Mouse (Mus musculus): ENCODE measurements around the gene Dlat.

DNA sequence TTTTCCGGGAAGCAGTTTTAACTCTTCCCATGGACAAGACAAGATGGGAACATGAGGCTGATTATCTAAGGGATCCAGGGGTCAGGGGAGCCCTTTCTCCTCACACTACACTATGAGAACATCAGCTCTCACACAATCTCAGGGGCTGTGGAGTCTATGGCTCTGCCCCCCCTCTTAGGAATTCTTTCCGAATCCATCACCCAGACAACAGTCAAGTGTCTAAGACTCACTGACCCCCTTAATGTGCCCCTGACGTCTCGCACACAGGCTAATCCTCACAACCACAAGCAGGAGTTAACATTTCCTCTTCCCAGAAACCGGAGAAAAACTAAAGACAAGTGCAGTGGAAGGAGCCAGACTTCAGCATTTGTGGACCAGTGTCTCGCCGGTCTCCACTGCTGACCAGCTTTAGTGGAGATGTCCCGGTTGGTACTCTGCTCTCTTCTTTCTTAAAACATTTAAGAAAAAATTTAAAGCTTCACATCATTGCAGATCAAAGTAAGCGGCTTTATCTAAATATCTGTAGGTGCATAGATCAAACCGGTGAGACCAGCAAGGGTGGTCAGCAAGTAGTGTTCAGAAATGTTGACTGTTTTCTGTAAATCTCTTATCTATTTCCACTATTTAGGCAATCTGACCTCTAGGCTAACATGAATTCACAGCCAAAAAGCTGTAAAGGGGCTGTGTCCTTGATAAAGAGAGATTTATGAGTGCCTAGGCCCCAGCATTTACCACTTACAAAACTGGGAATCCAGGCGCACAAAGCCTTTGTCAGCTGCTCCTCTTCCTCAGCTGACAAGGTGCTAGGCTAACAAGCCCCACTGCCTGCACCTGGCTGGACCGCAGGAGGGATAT lies 37.5 kb upstream of the Dlat start:
- TF ChIP-seq TCF12 (IDR thresholded peaks at IDR 0.05; ENCODE audit: low read depth, low read length) (no peak), CTCF (conservative IDR thresholded peaks at IDR 0.05 in 1 of 2, IDR thresholded peaks at IDR 0.05 in 1 of 2; ENCODE audit: low read depth in 2 of 2, low read length in 2 of 2) (no peak), NELFE (IDR thresholded peaks at IDR 0.05; ENCODE audit: low read depth, low read length) (no peak), GABPA (IDR thresholded peaks at IDR 0.05; ENCODE audit: insufficient replicate concordance, low read depth, low read length) (no peak), USF2 (conservative IDR thresholded peaks at IDR 0.05; ENCODE audit: low read depth, low read length) (no peak), MYC (IDR thresholded peaks at IDR 0.05; ENCODE audit: low read depth, low read length) (no peak), MAX (IDR thresholded peaks at IDR 0.05; ENCODE audit: low read length) (no peak)

Data from CH12.LX (cell line).